ENCODE assay signal across 8 mouse cellular contexts in genomic region chr10:62507591-62508308, GRCm38 (mm10). TPM values are rescaled to one million over a fixed set of nuclear protein-coding genes. Genes with fewer than 3 reads are reported as not detected.
DNase-seq lines count a peak whose midpoint lies in the region; ATAC-seq lines count a peak whose summit lies in the region.

No protein-coding gene starts in this region.

- no peaks in the 10 kb centered on the region for H3K36me3 ChIP-seq in forebrain, embryonic 16.5 days (ENCODE audit: control insufficient read depth, insufficient read depth)
- H3K36me3 ChIP-seq in hindbrain, embryonic 13.5 days: no peaks in the 10 kb centered on the region
- no peaks in the 10 kb centered on the region for H3K36me3 ChIP-seq in limb, embryonic 15.5 days
- H3K36me3 ChIP-seq in midbrain, embryonic 14.5 days (ENCODE audit: control insufficient read depth, insufficient read depth, low read length): no peaks in the 10 kb centered on the region

- no peak overlapping the region for H3K27ac ChIP-seq in forebrain, embryonic 16.5 days (ENCODE audit: low read length)
- no peak overlapping the region for H3K27ac ChIP-seq in hindbrain, embryonic 13.5 days
- no peak overlapping the region for H3K27ac ChIP-seq in limb, embryonic 15.5 days
- no peak overlapping the region for H3K27ac ChIP-seq in midbrain, embryonic 14.5 days (replicated peaks; ENCODE audit: low read depth, low read length)

- no peaks in the 10 kb centered on the region for H3K9me3 ChIP-seq in forebrain, embryonic 16.5 days (ENCODE audit: control insufficient read depth, low read length)
- no peaks in the 10 kb centered on the region for H3K9me3 ChIP-seq in hindbrain, embryonic 13.5 days
- no peaks in the 10 kb centered on the region for H3K9me3 ChIP-seq in limb, embryonic 15.5 days
- H3K9me3 ChIP-seq in midbrain, embryonic 14.5 days (ENCODE audit: control insufficient read depth, low read length): no peaks in the 10 kb centered on the region

- H3K4me2 ChIP-seq in forebrain, embryonic 16.5 days (ENCODE audit: low read length): peak overlapping the region; percentile 39
- peak overlapping the region; percentile 47 for H3K4me2 ChIP-seq in hindbrain, embryonic 13.5 days
- H3K4me2 ChIP-seq in limb, embryonic 15.5 days: peak overlapping the region; percentile 49
- peak overlapping the region; percentile 47 for H3K4me2 ChIP-seq in midbrain, embryonic 14.5 days (ENCODE audit: low read length)

- DNase-seq in adrenal gland, postnatal 14 days: peak; percentile 64
- peak; percentile 37 for DNase-seq in midbrain, embryonic 14.5 days
- DNase-seq in thymus, adult 18-20 months: peak; percentile 32 to 64
- DNase-seq in ovary, postnatal 36 days (ENCODE audit: low spot score): no peak

- no peak overlapping the region for H3K4me3 ChIP-seq in forebrain, embryonic 16.5 days (replicated peaks; ENCODE audit: low read length)
- H3K4me3 ChIP-seq in hindbrain, embryonic 13.5 days: peak overlapping the region; percentile 24
- peak overlapping the region; percentile 31 for H3K4me3 ChIP-seq in limb, embryonic 15.5 days
- H3K4me3 ChIP-seq in midbrain, embryonic 14.5 days (replicated peaks; ENCODE audit: low read depth, low read length): peak overlapping the region; percentile 18

- ATAC-seq in CD4-positive, CD25-positive, alpha-beta regulatory T cell, adult 4 months: peak; percentile 61
- ATAC-seq in forebrain, embryonic 16.5 days: no peak
- ATAC-seq in hindbrain, embryonic 13.5 days (ENCODE audit: low FRiP score): no peak
- no peak for ATAC-seq in limb, embryonic 15.5 days (ENCODE audit: insufficient number of reproducible peaks, low FRiP score, low TSS enrichment, low read depth)
- ATAC-seq in midbrain, embryonic 14.5 days (ENCODE audit: low FRiP score, low TSS enrichment): no peak

- no peak overlapping the region for H3K9ac ChIP-seq in forebrain, embryonic 16.5 days (replicated peaks; ENCODE audit: low read depth, low read length)
- H3K9ac ChIP-seq in hindbrain, embryonic 13.5 days: 0 out of 2 replicates have a peak overlapping the region, but pooled peaks have one; percentile 51
- no peak overlapping the region for H3K9ac ChIP-seq in limb, embryonic 15.5 days
- H3K9ac ChIP-seq in midbrain, embryonic 14.5 days (replicated peaks; ENCODE audit: low read length): 0 out of 2 replicates have a peak overlapping the region, but pooled peaks have one; percentile 21

- H3K27me3 ChIP-seq in forebrain, embryonic 16.5 days (replicated peaks; ENCODE audit: control insufficient read depth, insufficient read depth, low read length): peaks cover 2% of the 10 kb centered on the region; the same call in 1 of the 2 replicates
- H3K27me3 ChIP-seq in hindbrain, embryonic 13.5 days: peaks cover 27% of the 10 kb centered on the region
- H3K27me3 ChIP-seq in limb, embryonic 15.5 days: peaks cover 13% of the 10 kb centered on the region
- 0 out of 2 replicates have a peak, but pooled peaks cover 2% of the 10 kb centered on the region for H3K27me3 ChIP-seq in midbrain, embryonic 14.5 days (ENCODE audit: control insufficient read depth, insufficient read depth, low read length)

- peaks cover 3% of the 10 kb centered on the region; the same call in 1 of the 2 replicates for H3K4me1 ChIP-seq in forebrain, embryonic 16.5 days (replicated peaks; ENCODE audit: control insufficient read depth, insufficient read depth, low read length)
- H3K4me1 ChIP-seq in hindbrain, embryonic 13.5 days (replicated peaks): peaks cover 7% of the 10 kb centered on the region; the same call in 1 of the 2 replicates
- peaks cover 5% of the 10 kb centered on the region for H3K4me1 ChIP-seq in limb, embryonic 15.5 days
- no peaks in the 10 kb centered on the region for H3K4me1 ChIP-seq in midbrain, embryonic 14.5 days (ENCODE audit: control insufficient read depth, insufficient read depth, low read length)

- WGBS in forebrain, embryonic 16.5 days: 12% methylated on average over 18 of the region's 18 CpGs
- WGBS in hindbrain, embryonic 13.5 days: 24% methylated on average over 18 of the region's 18 CpGs
- WGBS in limb, embryonic 15.5 days: 13% methylated on average over 18 of the region's 18 CpGs
- 16% methylated on average over 18 of the region's 18 CpGs for WGBS in midbrain, embryonic 14.5 days

RNA-seq across cellular contexts. Expression of gene Srgn, which starts 19.5 kb away (rescaled TPM):
- 1,000 to 10,000 TPM; 1,323 to 1,460 TPM for polyA plus RNA-seq in CD4-positive, CD25-positive, alpha-beta regulatory T cell, adult 4 months (2017; shearing (Covaris generic))
- 41.1 and 64.5 TPM in 2 replicates for total RNA-seq in adrenal gland, postnatal 14 days (2021)
- 8.6 and 9.3 TPM in 2 replicates for polyA plus RNA-seq in forebrain, embryonic 16.5 days (2015; fragmentation: Nextera tagmentation; extraction: Ambion mirVana)
- polyA plus RNA-seq in hindbrain, embryonic 13.5 days (2015; fragmentation: Nextera tagmentation; extraction: Ambion mirVana): 8.3 and 10.9 TPM in 2 replicates
- polyA plus RNA-seq in limb, embryonic 15.5 days (2015; fragmentation: Nextera tagmentation; extraction: Ambion mirVana): 50.5 and 56.2 TPM in 2 replicates
- 5.4 and 11.4 TPM in 2 replicates for polyA plus RNA-seq in midbrain, embryonic 14.5 days (2014; fragmentation: Nextera tagmentation; extraction: Ambion mirVana)

RNA-seq across cellular contexts. Expression of gene Vps26a, which starts 21.1 kb away (rescaled TPM):
- polyA plus RNA-seq in CD4-positive, CD25-positive, alpha-beta regulatory T cell, adult 4 months (2017; shearing (Covaris generic)): 10 to 100 TPM; 70.9 to 80.0 TPM
- total RNA-seq in adrenal gland, postnatal 14 days (2021): 49.3 and 53.0 TPM in 2 replicates
- polyA plus RNA-seq in forebrain, embryonic 16.5 days (2015; fragmentation: Nextera tagmentation; extraction: Ambion mirVana): 75.5 and 90.3 TPM in 2 replicates
- polyA plus RNA-seq in hindbrain, embryonic 13.5 days (2015; fragmentation: Nextera tagmentation; extraction: Ambion mirVana): 65.1 and 65.4 TPM in 2 replicates
- polyA plus RNA-seq in limb, embryonic 15.5 days (2015; fragmentation: Nextera tagmentation; extraction: Ambion mirVana): 75.1 and 76.1 TPM in 2 replicates
- polyA plus RNA-seq in midbrain, embryonic 14.5 days (2014; fragmentation: Nextera tagmentation; extraction: Ambion mirVana): 54.2 and 65.0 TPM in 2 replicates

RNA-seq across cellular contexts. Expression of gene Supv3l1, which starts 58.2 kb away (rescaled TPM):
- 10 to 100 TPM in 1 of 2 experiments, 1 to 10 TPM in 1; 8.4 to 11.7 TPM for polyA plus RNA-seq in CD4-positive, CD25-positive, alpha-beta regulatory T cell, adult 4 months (2017; shearing (Covaris generic))
- total RNA-seq in adrenal gland, postnatal 14 days (2021): 38.7 and 41.9 TPM in 2 replicates
- 21.7 and 22.7 TPM in 2 replicates for polyA plus RNA-seq in forebrain, embryonic 16.5 days (2015; fragmentation: Nextera tagmentation; extraction: Ambion mirVana)
- polyA plus RNA-seq in hindbrain, embryonic 13.5 days (2015; fragmentation: Nextera tagmentation; extraction: Ambion mirVana): 19.9 and 21.8 TPM in 2 replicates
- polyA plus RNA-seq in limb, embryonic 15.5 days (2015; fragmentation: Nextera tagmentation; extraction: Ambion mirVana): 22.6 and 22.8 TPM in 2 replicates
- polyA plus RNA-seq in midbrain, embryonic 14.5 days (2014; fragmentation: Nextera tagmentation; extraction: Ambion mirVana): 15.8 and 24.5 TPM in 2 replicates

RNA-seq across cellular contexts. Expression of gene 4930507D05Rik, which starts 58.5 kb away (rescaled TPM):
- not detected for polyA plus RNA-seq in CD4-positive, CD25-positive, alpha-beta regulatory T cell, adult 4 months (2017; shearing (Covaris generic))
- 0.41 and 0.60 TPM in 2 replicates for total RNA-seq in adrenal gland, postnatal 14 days (2021)
- 0.81 and 1.1 TPM in 2 replicates for polyA plus RNA-seq in forebrain, embryonic 16.5 days (2015; fragmentation: Nextera tagmentation; extraction: Ambion mirVana)
- 1.4 and 1.6 TPM in 2 replicates for polyA plus RNA-seq in hindbrain, embryonic 13.5 days (2015; fragmentation: Nextera tagmentation; extraction: Ambion mirVana)
- polyA plus RNA-seq in limb, embryonic 15.5 days (2015; fragmentation: Nextera tagmentation; extraction: Ambion mirVana): 0.35 and 0.37 TPM in 2 replicates
- polyA plus RNA-seq in midbrain, embryonic 14.5 days (2014; fragmentation: Nextera tagmentation; extraction: Ambion mirVana): 0.96 and 1.6 TPM in 2 replicates

Comparison
In these comparisons a context has a peak if more than half of its experiments do, and no peak if none do; other contexts are left out.
1. H3K9ac ChIP-seq: peak in hindbrain, embryonic 13.5 days (single experiment) and midbrain, embryonic 14.5 days (single experiment); none in forebrain, embryonic 16.5 days (single experiment) and limb, embryonic 15.5 days (single experiment).
2. RNA of gene Srgn, which starts 19.5 kb away (polyA plus RNA-seq): 1,323 to 1,460 TPM in CD4-positive, CD25-positive, alpha-beta regulatory T cell, adult 4 months; 50.5 to 56.2 TPM in limb, embryonic 15.5 days, 5.4 to 11.4 TPM in midbrain, embryonic 14.5 days, 8.6 to 9.3 TPM in forebrain, embryonic 16.5 days and 8.3 to 10.9 TPM in hindbrain, embryonic 13.5 days; every median in the first group is over 10 times any median in the second.
3. Peak in every context shown above with its lines, with median percentiles within 50 percentile points of each other: H3K4me2 ChIP-seq.